Mouse (Mus musculus) hindbrain, postnatal 0 days (tissue): ENCODE measurements around the gene Polr2i. TPM values are rescaled to one million over a fixed set of nuclear protein-coding genes. Genes with fewer than 3 reads are reported as not detected.

Experiments
- ATAC-seq: fragments of 200-750 bp; cut with Nextera tagmentation; 2 replicates; pipeline ENCODE4 v1.8.0; 2017; ENCODE audit warnings: mild to moderate bottlenecking, moderate TSS enrichment, moderate library complexity
- DNase-seq: peaks from one replicate; pipeline ENCODE4 v3.0.0-alpha.2; 2015; ENCODE audit warnings: low spot score
- H3K27ac ChIP-seq: fragments of 300-500 bp; sonication (generic); 2 replicates; pipeline ENCODE4 v1.5.1; 2014; ENCODE audit warnings: mild to moderate bottlenecking
- H3K27me3 ChIP-seq: fragments of 300-500 bp; sonication (generic); 2 replicates; pipeline ENCODE4 v1.6.1; 2014; ENCODE audit warnings: low read length, mixed read lengths; ENCODE audit not compliant: insufficient read depth
- H3K36me3 ChIP-seq: fragments of 300-500 bp; sonication (generic); 2 replicates; pipeline ENCODE4 v1.6.1; 2014; ENCODE audit warnings: low read length, mixed read lengths; ENCODE audit not compliant: insufficient read depth
- H3K4me1 ChIP-seq: fragments of 300-500 bp; sonication (generic); 2 replicates; pipeline ENCODE4 v1.6.1; 2014; ENCODE audit warnings: antibody characterized with exemption, low read length, mixed read lengths; ENCODE audit not compliant: insufficient read depth
- H3K4me2 ChIP-seq: fragments of 300-500 bp; sonication (generic); 2 replicates; pipeline ENCODE4 v1.6.1; 2014; ENCODE audit warnings: low read depth, mild to moderate bottlenecking, low read length, moderate library complexity, mixed read lengths
- H3K4me3 ChIP-seq: fragments of 300-500 bp; sonication (generic); 2 replicates; pipeline ENCODE4 v1.5.1; 2014; ENCODE audit warnings: low read length
- H3K9ac ChIP-seq: fragments of 300-500 bp; sonication (generic); replicated peaks from 2 replicates; pipeline ENCODE4 v1.6.1; 2014; ENCODE audit warnings: mild to moderate bottlenecking, low read length, moderate library complexity, mixed read lengths
- H3K9me3 ChIP-seq: fragments of 300-500 bp; sonication (generic); 2 replicates; pipeline ENCODE4 v1.6.1; 2016; ENCODE audit warnings: low read length, mixed read lengths
- CTCF ChIP-seq: IDR thresholded peaks from 2 replicates; pipeline ENCODE4 v1.5.1; 2016; ENCODE audit warnings: antibody characterized with exemption, control low read depth, low read depth
- WGBS: fragments of 180-500 bp; shearing (Covaris S2); extraction: QIAGEN DNeasy Blood & Tissue Kit; methylation state at CpG from one replicate; pipeline ENCODE4 v1.1.7; 2014; 5-methylcytosine and 5-hydroxymethylcytosine counted together
- polyA plus RNA-seq: library from polyadenylated mRNA; unstranded; fragments of >200 nt; fragmentation: Nextera tagmentation; extraction: Ambion mirVana; gene quantifications from 2 replicates; pipeline ENCODE4 v1.2.1, GENCODE M21; 2015
- total RNA-seq: library from RNA; depleted of rRNA; stranded (reverse); fragments of >200 nt; gene quantifications from 2 replicates; pipeline ENCODE4 v1.2.3, GENCODE M21; 2014

The Polr2i gene
- total and polyA plus RNA-seq, 2 experiments from 2014 or later = 65.9 to 189 TPM

GRCm38 (mm10) chr7:30251956-30252954 is 20.5 kb downstream of the Polr2i start:
- Histone ChIP-seq H3K4me1 (no peaks in the 10 kb centered on the region), H3K4me2 (no peak overlapping the region), H3K27ac (no peak overlapping the region), H3K27me3 (no peaks in the 10 kb centered on the region), H3K9ac (no peak overlapping the region), H3K9me3 (no peaks in the 10 kb centered on the region), H3K4me3 (no peak overlapping the region), H3K36me3 (no peaks in the 10 kb centered on the region)
- no peak for DNase-seq
- 90% methylated on average over 12 of the region's 12 CpGs for WGBS
- no peak for TF ChIP-seq CTCF
- no peak for ATAC-seq

- 76% methylated on average over 2 of the region's 2 CpGs for WGBS
- H3K4me3 ChIP-seq = no peak overlapping the region
- H3K4me2 ChIP-seq = no peak overlapping the region
- no peaks in the 10 kb centered on the region for H3K36me3 ChIP-seq
- H3K27ac ChIP-seq = no peak overlapping the region
- no peak overlapping the region for H3K9ac ChIP-seq
- H3K27me3 ChIP-seq = no peaks in the 10 kb centered on the region
- no peaks in the 10 kb centered on the region for H3K9me3 ChIP-seq
- no peak for ATAC-seq
- no peaks in the 10 kb centered on the region for H3K4me1 ChIP-seq
- no peak for DNase-seq
- TF ChIP-seq CTCF = no peak
These were observed 33.3 kb downstream of the Polr2i start for GRCm38 (mm10) chr7:30265041-30265440.

- no peaks in the 10 kb centered on the region for H3K27me3 ChIP-seq
- H3K4me2 ChIP-seq = no peak overlapping the region
- TF ChIP-seq CTCF = no peak
- WGBS = 95% methylated on average over 5 of the region's 5 CpGs
- H3K36me3 ChIP-seq = no peaks in the 10 kb centered on the region
- H3K9me3 ChIP-seq = no peaks in the 10 kb centered on the region
- no peak overlapping the region for H3K27ac ChIP-seq
- no peak for DNase-seq
- no peaks in the 10 kb centered on the region for H3K4me1 ChIP-seq
- no peak overlapping the region for H3K9ac ChIP-seq
- ATAC-seq = no peak
- H3K4me3 ChIP-seq = no peak overlapping the region
These were observed 33.8 kb downstream of the Polr2i start for GRCm38 (mm10) chr7:30265531-30265930.

- Histone ChIP-seq H3K27me3 (no peaks in the 10 kb centered on the region), H3K9ac (no peak overlapping the region), H3K36me3 (no peaks in the 10 kb centered on the region), H3K27ac (no peak overlapping the region), H3K9me3 (no peaks in the 10 kb centered on the region), H3K4me3 (no peak overlapping the region), H3K4me2 (no peak overlapping the region), H3K4me1 (no peaks in the 10 kb centered on the region)
- WGBS = 94% methylated on average over 7 of the region's 7 CpGs
- DNase-seq (no peak), ATAC-seq (no peak)
- no peak for TF ChIP-seq CTCF
These were observed 34.2 kb downstream of the Polr2i start for GRCm38 (mm10) chr7:30265935-30266334.

- no peak overlapping the region for H3K4me3 ChIP-seq
- no peak overlapping the region for H3K27ac ChIP-seq
- no peak overlapping the region for H3K4me2 ChIP-seq
- no peak for ATAC-seq
- no peaks in the 10 kb centered on the region for H3K4me1 ChIP-seq
- WGBS = 81% methylated on average over 3 of the region's 3 CpGs
- no peak for TF ChIP-seq CTCF
- 0 out of 2 replicates have a peak, but pooled peaks cover 4% of the 10 kb centered on the region for H3K36me3 ChIP-seq
- no peaks in the 10 kb centered on the region for H3K27me3 ChIP-seq
- H3K9ac ChIP-seq = no peak overlapping the region
- H3K9me3 ChIP-seq = no peaks in the 10 kb centered on the region
- no peak for DNase-seq
These were observed 35.0 kb downstream of the Polr2i start for GRCm38 (mm10) chr7:30266780-30267179.

- Histone ChIP-seq H3K9me3 (no peaks in the 10 kb centered on the region), H3K36me3 (0 out of 2 replicates have a peak, but pooled peaks cover 4% of the 10 kb centered on the region), H3K27me3 (no peaks in the 10 kb centered on the region), H3K4me3 (no peak overlapping the region), H3K9ac (no peak overlapping the region), H3K27ac (no peak overlapping the region), H3K4me1 (no peaks in the 10 kb centered on the region), H3K4me2 (no peak overlapping the region)
- no peak for TF ChIP-seq CTCF
- ATAC-seq (no peak), DNase-seq (no peak)
- 79% methylated on average over 4 of the region's 4 CpGs for whole genome bisulfite sequencing
These were observed 37.9 kb downstream of the Polr2i start for GRCm38 (mm10) chr7:30269641-30270040.

GRCm38 (mm10) chr7:30274383-30274782 is 42.6 kb downstream of the Polr2i start:
- ATAC-seq (no peak), DNase-seq (no peak)
- Histone ChIP-seq H3K36me3 (0 out of 2 replicates have a peak, but pooled peaks cover 4% of the 10 kb centered on the region), H3K4me3 (no peak overlapping the region), H3K4me1 (no peaks in the 10 kb centered on the region), H3K9me3 (no peaks in the 10 kb centered on the region), H3K4me2 (no peak overlapping the region), H3K9ac (no peak overlapping the region), H3K27me3 (no peaks in the 10 kb centered on the region), H3K27ac (no peak overlapping the region)
- no peak for TF ChIP-seq CTCF
- WGBS = 88% methylated on average over 6 of the region's 6 CpGs
